Mouse (Mus musculus) lung, adult 2 months (tissue): ENCODE results near the gene 4632433K11Rik.

Source experiments
- CTCF ChIP-seq: fragments of 200-500 bp; IDR thresholded peaks from 2 replicates; pipeline ENCODE4 v1.5.1; 2011; ENCODE audit warnings: mild to moderate bottlenecking, low read length, control low read depth; ENCODE audit not compliant: insufficient read depth
- POLR2A ChIP-seq: fragments of 200-500 bp; IDR thresholded peaks from 2 replicates; pipeline ENCODE4 v1.6.1; 2011; ENCODE audit warnings: low read depth, mild to moderate bottlenecking, control low read depth, low read length, borderline replicate concordance; ENCODE audit errors: extremely low read depth

- TF ChIP-seq CTCF (no peak), POLR2A (peak; percentile 33; the same call in 1 of the 2 replicates)
Measured at GRCm38 (mm10) chr7:5051193-5052192, 17.6 kb downstream of the 4632433K11Rik start, which contains the start of gene Zfp580.
